Mouse (Mus musculus) megakaryocyte, adult 5-6 weeks (primary cell): ENCODE results near the gene Cd8a. TPM values are rescaled to one million over a fixed set of nuclear protein-coding genes. Genes with fewer than 3 reads are reported as not detected.

Experiments
- ATAC-seq: 2 replicates; pipeline ENCODE4 v1.8.0; 2016; ENCODE audit warnings: mild to moderate bottlenecking, inconsistent platforms; ENCODE audit not compliant: poor library complexity, severe bottlenecking
- total RNA-seq, 2 experiments: library from RNA; stranded (forward) in 1 of 2; stranded (reverse) in 1 of 2; fragments of 153-499, 151-499 nt in 1 of 2; fragments of 221-1000, 200-1000 nt in 1 of 2; gene quantifications; 2 replicates each; pipeline versions ENCODE4 v1.2.3 to v1.2.4; 2015 to 2017

Cd8a gene
- total RNA-seq, 2 experiments from 2014 or later = 0.22 TPM; not detected in 1

- ATAC-seq = no peak
Measured at GRCm38 (mm10) chr6:71363995-71364394, 9.2 kb upstream of the Cd8a start.

GRCm38 (mm10) chr6:71369416-71369815 is 3.8 kb upstream of the Cd8a start:
- ATAC-seq = no peak

GRCm38 (mm10) chr6:71371085-71371605 is 2.1 kb upstream of the Cd8a start:
- no peak for ATAC-seq

- ATAC-seq = no peak
Measured at GRCm38 (mm10) chr6:71372041-71372720, 1.0 kb upstream of the Cd8a start.

GRCm38 (mm10) chr6:71374311-71374829 is 1.1 kb downstream of the Cd8a start:
- ATAC-seq = no peak

GRCm38 (mm10) chr6:71374921-71375320 is 1.7 kb downstream of the Cd8a start:
- no peak for ATAC-seq

GRCm38 (mm10) chr6:71376711-71377110 is 3.5 kb downstream of the Cd8a start:
- ATAC-seq = no peak

- ATAC-seq = no peak
Measured at GRCm38 (mm10) chr6:71381654-71382053, 8.4 kb downstream of the Cd8a start.

GRCm38 (mm10) chr6:71390496-71390895 is 17.3 kb downstream of the Cd8a start:
- ATAC-seq = no peak

- no peak for ATAC-seq
Measured at GRCm38 (mm10) chr6:71396016-71396415, 22.8 kb downstream of the Cd8a start.

- ATAC-seq = no peak
Measured at GRCm38 (mm10) chr6:71396761-71397160, 23.5 kb downstream of the Cd8a start.

- ATAC-seq = no peak
Measured at GRCm38 (mm10) chr6:71398829-71399609, 25.8 kb downstream of the Cd8a start.

- ATAC-seq = no peak
Measured at GRCm38 (mm10) chr6:71414624-71415023, 41.4 kb downstream of the Cd8a start.

GRCm38 (mm10) chr6:71415446-71415845 is 42.2 kb downstream of the Cd8a start:
- peak; percentile 59; the same call in 1 of the 2 replicates for ATAC-seq

GRCm38 (mm10) chr6:71418874-71419273 is 45.6 kb downstream of the Cd8a start:
- ATAC-seq = peak; percentile 63

GRCm38 (mm10) chr6:71420848-71421247 is 47.6 kb downstream of the Cd8a start:
- ATAC-seq = no peak

- ATAC-seq = no peak
Measured at GRCm38 (mm10) chr6:71422162-71422561, 48.9 kb downstream of the Cd8a start.

GRCm38 (mm10) chr6:71423116-71423515 is 49.9 kb downstream of the Cd8a start:
- no peak for ATAC-seq

GRCm38 (mm10) chr6:71425681-71426080 is 52.5 kb downstream of the Cd8a start:
- no peak for ATAC-seq

GRCm38 (mm10) chr6:71427996-71428725 is 54.9 kb downstream of the Cd8a start:
- no peak for ATAC-seq
